Mouse (Mus musculus): ENCODE results near the gene Ckap5. TPM values are rescaled to one million over a fixed set of nuclear protein-coding genes. Genes with fewer than 3 reads are reported as not detected.

The Ckap5 gene
- polyA plus RNA-seq, 1 experiment from 2014 or later = 164 TPM

- WGBS = 89% methylated on average over 18 of the region's 18 CpGs
- no peaks in the 10 kb centered on the region for H3K4me1 ChIP-seq
- H3K4me2 ChIP-seq (replicated peaks) = no peak overlapping the region
- H3K36me3 ChIP-seq = no peaks in the 10 kb centered on the region
- H3K4me3 ChIP-seq = no peak overlapping the region
- H3K9me3 ChIP-seq = no peaks in the 10 kb centered on the region
- H3K9ac ChIP-seq (replicated peaks) = no peak overlapping the region
- H3K27me3 ChIP-seq = no peaks in the 10 kb centered on the region
- H3K27ac ChIP-seq (replicated peaks) = no peak overlapping the region
- ATAC-seq (ENCODE audit: low FRiP score, low read depth) = no peak
These were observed 103.1 kb downstream of the Ckap5 start for GRCm38 (mm10) chr2:91629682-91630081.

GRCm38 (mm10) chr2:91630384-91630783 lies 103.8 kb downstream of the Ckap5 start:
- no peaks in the 10 kb centered on the region for H3K36me3 ChIP-seq
- no peaks in the 10 kb centered on the region for H3K27me3 ChIP-seq
- no peak overlapping the region for H3K9ac ChIP-seq (replicated peaks)
- WGBS = 89% methylated on average over 12 of the region's 12 CpGs
- no peaks in the 10 kb centered on the region for H3K9me3 ChIP-seq
- ATAC-seq (ENCODE audit: low FRiP score, low read depth) = no peak
- no peak overlapping the region for H3K4me2 ChIP-seq (replicated peaks)
- H3K4me3 ChIP-seq = no peak overlapping the region
- H3K4me1 ChIP-seq = no peaks in the 10 kb centered on the region
- H3K27ac ChIP-seq (replicated peaks) = no peak overlapping the region

GRCm38 (mm10) chr2:91631826-91632225 lies 105.3 kb downstream of the Ckap5 start:
- no peak overlapping the region for H3K27ac ChIP-seq (replicated peaks)
- 88% methylated on average over 5 of the region's 5 CpGs for WGBS
- H3K9me3 ChIP-seq = no peaks in the 10 kb centered on the region
- H3K4me3 ChIP-seq = no peak overlapping the region
- H3K9ac ChIP-seq (replicated peaks) = no peak overlapping the region
- ATAC-seq (ENCODE audit: low FRiP score, low read depth) = no peak
- H3K36me3 ChIP-seq = no peaks in the 10 kb centered on the region
- no peak overlapping the region for H3K4me2 ChIP-seq (replicated peaks)
- no peaks in the 10 kb centered on the region for H3K4me1 ChIP-seq
- no peaks in the 10 kb centered on the region for H3K27me3 ChIP-seq

GRCm38 (mm10) chr2:91632316-91632715 lies 105.8 kb downstream of the Ckap5 start:
- Histone ChIP-seq H3K9me3 (no peaks in the 10 kb centered on the region), H3K4me1 (no peaks in the 10 kb centered on the region), H3K27me3 (no peaks in the 10 kb centered on the region), H3K4me3 (no peak overlapping the region), H3K27ac (replicated peaks) (no peak overlapping the region), H3K9ac (replicated peaks) (no peak overlapping the region), H3K4me2 (replicated peaks) (no peak overlapping the region), H3K36me3 (no peaks in the 10 kb centered on the region)
- ATAC-seq (ENCODE audit: low FRiP score, low read depth) = no peak
- WGBS = 88% methylated on average over 5 of the region's 5 CpGs

GRCm38 (mm10) chr2:91633334-91633977 lies 106.9 kb downstream of the Ckap5 start:
- Histone ChIP-seq H3K27ac (replicated peaks) (no peak overlapping the region), H3K36me3 (no peaks in the 10 kb centered on the region), H3K9me3 (no peaks in the 10 kb centered on the region), H3K9ac (replicated peaks) (no peak overlapping the region), H3K4me1 (no peaks in the 10 kb centered on the region), H3K4me2 (replicated peaks) (no peak overlapping the region), H3K27me3 (no peaks in the 10 kb centered on the region), H3K4me3 (no peak overlapping the region)
- WGBS = 84% methylated on average over 12 of the region's 12 CpGs
- no peak for ATAC-seq (ENCODE audit: low FRiP score, low read depth)

GRCm38 (mm10) chr2:91634841-91635240 lies 108.3 kb downstream of the Ckap5 start:
- Histone ChIP-seq H3K27ac (replicated peaks) (no peak overlapping the region), H3K4me2 (replicated peaks) (no peak overlapping the region), H3K36me3 (no peaks in the 10 kb centered on the region), H3K27me3 (no peaks in the 10 kb centered on the region), H3K9ac (replicated peaks) (no peak overlapping the region), H3K9me3 (no peaks in the 10 kb centered on the region), H3K4me3 (no peak overlapping the region), H3K4me1 (no peaks in the 10 kb centered on the region)
- 83% methylated on average over 9 of the region's 9 CpGs for WGBS
- ATAC-seq (ENCODE audit: low FRiP score, low read depth) = no peak

GRCm38 (mm10) chr2:91635486-91635885 lies 108.9 kb downstream of the Ckap5 start:
- Histone ChIP-seq H3K36me3 (no peaks in the 10 kb centered on the region), H3K27me3 (no peaks in the 10 kb centered on the region)
- ATAC-seq (ENCODE audit: low FRiP score, low read depth) = no peak

GRCm38 (mm10) chr2:91636229-91636628 lies 109.7 kb downstream of the Ckap5 start, which contains the start of gene F2:
Gene F2 (minus strand): TSS chr2:91636414.
- Histone ChIP-seq H3K36me3 (no peaks in the 10 kb centered on the region), H3K9me3 (no peaks in the 10 kb centered on the region), H3K27me3 (no peaks in the 10 kb centered on the region), H3K9ac (replicated peaks) (no peak within 1 kb of the TSS), H3K4me3 (no peak within 1 kb of the TSS), H3K4me1 (no peaks in the 10 kb centered on the region), H3K27ac (replicated peaks) (no peak within 1 kb of the TSS), H3K4me2 (replicated peaks) (no peak within 1 kb of the TSS)
- 87% methylated on average over 8 of the region's 8 CpGs for WGBS
- ATAC-seq (ENCODE audit: low FRiP score, low read depth) = no peak

More at GRCm38 (mm10) chr2:91635486-91635885, 108.9 kb downstream of the Ckap5 start:
- H3K4me1 ChIP-seq = no peaks in the 10 kb centered on the region
- no peaks in the 10 kb centered on the region for H3K9me3 ChIP-seq
- H3K4me2 ChIP-seq (replicated peaks) = no peak overlapping the region
- H3K4me3 ChIP-seq = no peak overlapping the region
- WGBS = 89% methylated on average over 11 of the region's 11 CpGs
- no peak overlapping the region for H3K27ac ChIP-seq (replicated peaks)
- no peak overlapping the region for H3K9ac ChIP-seq (replicated peaks)

- no peak for ATAC-seq (ENCODE audit: low FRiP score, low read depth)
- H3K4me1 ChIP-seq = no peaks in the 10 kb centered on the region
- no peak overlapping the region for H3K4me2 ChIP-seq (replicated peaks)
- no peak overlapping the region for H3K4me3 ChIP-seq
- no peaks in the 10 kb centered on the region for H3K36me3 ChIP-seq
- 82% methylated on average over 5 of the region's 5 CpGs for WGBS
- H3K27ac ChIP-seq (replicated peaks) = no peak overlapping the region
- H3K9me3 ChIP-seq = no peaks in the 10 kb centered on the region
- H3K27me3 ChIP-seq = no peaks in the 10 kb centered on the region
- H3K9ac ChIP-seq (replicated peaks) = no peak overlapping the region
These were observed 110.3 kb downstream of the Ckap5 start for GRCm38 (mm10) chr2:91636727-91637338.

GRCm38 (mm10) chr2:91638931-91639330 lies 112.4 kb downstream of the Ckap5 start:
- no peak overlapping the region for H3K4me2 ChIP-seq (replicated peaks)
- no peaks in the 10 kb centered on the region for H3K27me3 ChIP-seq
- no peak for ATAC-seq (ENCODE audit: low FRiP score, low read depth)
- no peaks in the 10 kb centered on the region for H3K4me1 ChIP-seq
- H3K36me3 ChIP-seq = peaks cover 17% of the 10 kb centered on the region
- H3K9me3 ChIP-seq = no peaks in the 10 kb centered on the region
- no peak overlapping the region for H3K27ac ChIP-seq (replicated peaks)
- H3K4me3 ChIP-seq = no peak overlapping the region
- no peak overlapping the region for H3K9ac ChIP-seq (replicated peaks)
- WGBS = 85% methylated on average over 6 of the region's 6 CpGs

- ATAC-seq (ENCODE audit: low FRiP score, low read depth) = no peak
- Histone ChIP-seq H3K27ac (replicated peaks) (no peak overlapping the region), H3K4me3 (no peak overlapping the region), H3K4me2 (replicated peaks) (no peak overlapping the region), H3K36me3 (peaks cover 56% of the 10 kb centered on the region), H3K4me1 (no peaks in the 10 kb centered on the region), H3K27me3 (no peaks in the 10 kb centered on the region), H3K9ac (replicated peaks) (no peak overlapping the region), H3K9me3 (no peaks in the 10 kb centered on the region)
- 96% methylated on average over 2 of the region's 2 CpGs for WGBS
These were observed 116.4 kb downstream of the Ckap5 start for GRCm38 (mm10) chr2:91642825-91643415.

GRCm38 (mm10) chr2:91644021-91644420 lies 117.5 kb downstream of the Ckap5 start:
- Histone ChIP-seq H3K27ac (replicated peaks) (no peak overlapping the region), H3K27me3 (no peaks in the 10 kb centered on the region), H3K4me2 (replicated peaks) (no peak overlapping the region), H3K9me3 (no peaks in the 10 kb centered on the region), H3K9ac (replicated peaks) (0 out of 2 replicates have a peak overlapping the region, but pooled peaks have one; percentile 20), H3K36me3 (peaks cover 58% of the 10 kb centered on the region), H3K4me1 (peaks cover 7% of the 10 kb centered on the region), H3K4me3 (no peak overlapping the region)
- WGBS = 95% methylated on average over 11 of the region's 11 CpGs
- ATAC-seq (ENCODE audit: low FRiP score, low read depth) = no peak
